Mouse (Mus musculus) monocyte, adult 5-6 weeks (primary cell): Measurements from ENCODE around the gene Fap. TPM values are rescaled to one million over a fixed set of nuclear protein-coding genes. Genes with fewer than 3 reads are reported as not detected.

Experiments used
- ATAC-seq: fragments of 153-309, 156-312 bp; replicated peaks from 2 replicates; pipeline ENCODE4 v1.8.0; 2017; ENCODE audit warnings: mild to moderate bottlenecking; ENCODE audit not compliant: low TSS enrichment, insufficient number of reproducible peaks, severe bottlenecking, poor library complexity, low FRiP score
- total RNA-seq: library from RNA; stranded (forward); fragments of 200-1000, 200-491, 200-594 nt; gene quantifications from 3 replicates; pipeline ENCODE4 v1.2.3, GENCODE M21; 2017

Fap gene
- total RNA-seq, 1 experiment from 2014 or later, result 3.0 TPM

GRCm38 (mm10) chr2:62549131-62549530 is 24.7 kb downstream of the Fap start:
- no peak for ATAC-seq

GRCm38 (mm10) chr2:62548104-62548503 is 25.8 kb downstream of the Fap start:
- no peak for ATAC-seq

- no peak for ATAC-seq
Measured at GRCm38 (mm10) chr2:62535483-62535882, 38.4 kb downstream of the Fap start.

GRCm38 (mm10) chr2:62531065-62531464 is 42.8 kb downstream of the Fap start:
- ATAC-seq, result no peak

- ATAC-seq, result no peak
Measured at GRCm38 (mm10) chr2:62526399-62526798, 47.5 kb downstream of the Fap start.

- no peak for ATAC-seq
Measured at GRCm38 (mm10) chr2:62517790-62518189, 56.1 kb downstream of the Fap start.

- ATAC-seq, result no peak
Measured at GRCm38 (mm10) chr2:62514477-62514876, 59.4 kb downstream of the Fap start.

- no peak for ATAC-seq
Measured at GRCm38 (mm10) chr2:62513477-62513876, 60.4 kb downstream of the Fap start.

- no peak for ATAC-seq
Measured at GRCm38 (mm10) chr2:62507130-62507529, 66.7 kb downstream of the Fap start.

GRCm38 (mm10) chr2:62506441-62506840 is 67.4 kb downstream of the Fap start:
- no peak for ATAC-seq

- ATAC-seq, result no peak
Measured at GRCm38 (mm10) chr2:62504269-62504796, 69.5 kb downstream of the Fap start.

GRCm38 (mm10) chr2:62503326-62503725 is 70.5 kb downstream of the Fap start:
- ATAC-seq, result no peak

- ATAC-seq, result no peak
Measured at GRCm38 (mm10) chr2:62502516-62502915, 71.4 kb downstream of the Fap start.

GRCm38 (mm10) chr2:62498821-62499220 is 75.1 kb downstream of the Fap start:
- no peak for ATAC-seq

GRCm38 (mm10) chr2:62498086-62498485 is 75.8 kb downstream of the Fap start:
- ATAC-seq, result no peak

- no peak for ATAC-seq
Measured at GRCm38 (mm10) chr2:62497333-62498002, 76.4 kb downstream of the Fap start.

- no peak for ATAC-seq
Measured at GRCm38 (mm10) chr2:62495407-62495806, 78.5 kb downstream of the Fap start.

GRCm38 (mm10) chr2:62489832-62490231 is 84.0 kb downstream of the Fap start:
- ATAC-seq, result no peak

- no peak for ATAC-seq
Measured at GRCm38 (mm10) chr2:62484906-62485305, 89.0 kb downstream of the Fap start.

- ATAC-seq, result no peak
Measured at GRCm38 (mm10) chr2:62483550-62483949, 90.3 kb downstream of the Fap start, which contains the start of gene Gcg. Gene Gcg (minus strand): TSS chr2:62483650.
